Mouse (Mus musculus): ENCODE data around the gene Adcy1. TPM values are rescaled to one million over a fixed set of nuclear protein-coding genes. Genes with fewer than 3 reads are reported as not detected.

Adcy1 gene
- total and polyA plus RNA-seq, 2 experiments from 2014 or later: 14.9 to 182 TPM

GRCm38 (mm10) chr11:7083911-7084310, 20.6 kb downstream of the Adcy1 start:
- H3K36me3 ChIP-seq (ENCODE audit: insufficient read depth, low read length): no peaks in the 10 kb centered on the region
- no peak for DNase-seq (ENCODE audit: low spot score)
- H3K9ac ChIP-seq (replicated peaks; ENCODE audit: low read length): no peak overlapping the region
- H3K4me3 ChIP-seq (ENCODE audit: low read length): no peak overlapping the region
- 98% methylated on average over 1 of the region's 1 CpGs for WGBS
- no peak overlapping the region for H3K4me2 ChIP-seq (ENCODE audit: low read depth, low read length)
- ATAC-seq: no peak
- H3K9me3 ChIP-seq (ENCODE audit: low read length): no peaks in the 10 kb centered on the region
- H3K4me1 ChIP-seq (ENCODE audit: insufficient read depth, low read length): no peaks in the 10 kb centered on the region
- no peak for TF ChIP-seq CTCF (IDR thresholded peaks at IDR 0.05; ENCODE audit: low read depth)
- no peaks in the 10 kb centered on the region for H3K27me3 ChIP-seq (ENCODE audit: insufficient read depth, low read length)
- no peak overlapping the region for H3K27ac ChIP-seq

GRCm38 (mm10) chr11:7085184-7085583, 21.9 kb downstream of the Adcy1 start:
- DNase-seq (ENCODE audit: low spot score): no peak
- H3K36me3 ChIP-seq (ENCODE audit: insufficient read depth, low read length): no peaks in the 10 kb centered on the region
- H3K27ac ChIP-seq: no peak overlapping the region
- H3K4me2 ChIP-seq (ENCODE audit: low read depth, low read length): no peak overlapping the region
- no peaks in the 10 kb centered on the region for H3K27me3 ChIP-seq (ENCODE audit: insufficient read depth, low read length)
- no peak for ATAC-seq
- H3K4me1 ChIP-seq (ENCODE audit: insufficient read depth, low read length): no peaks in the 10 kb centered on the region
- TF ChIP-seq CTCF (IDR thresholded peaks at IDR 0.05; ENCODE audit: low read depth): no peak
- no peak overlapping the region for H3K4me3 ChIP-seq (ENCODE audit: low read length)
- H3K9ac ChIP-seq (replicated peaks; ENCODE audit: low read length): no peak overlapping the region
- no peaks in the 10 kb centered on the region for H3K9me3 ChIP-seq (ENCODE audit: low read length)
- 88% methylated on average over 5 of the region's 5 CpGs for WGBS

DNA sequence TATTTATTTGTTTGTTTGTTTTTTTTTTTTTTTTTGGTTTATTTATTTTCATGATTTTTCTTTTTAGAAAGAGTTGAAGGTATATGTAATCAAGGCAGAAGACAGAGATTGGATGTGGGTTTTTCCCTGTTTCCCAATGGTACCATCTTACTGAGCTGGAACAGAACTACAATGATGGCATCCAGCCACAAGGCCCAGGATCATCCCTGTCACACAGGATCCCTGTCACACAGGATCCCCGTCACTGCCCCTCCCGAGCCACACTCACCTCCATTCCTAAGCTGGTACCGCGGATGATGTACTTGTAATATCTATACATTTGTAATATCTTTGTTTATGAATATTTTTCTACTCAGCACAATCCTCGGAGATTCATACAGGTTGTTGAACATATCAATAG, 27.8 kb downstream of the Adcy1 start:
- H3K9me3 ChIP-seq (ENCODE audit: low read length): no peaks in the 10 kb centered on the region
- no peak overlapping the region for H3K4me3 ChIP-seq (ENCODE audit: low read length)
- no peak overlapping the region for H3K9ac ChIP-seq (replicated peaks; ENCODE audit: low read length)
- no peaks in the 10 kb centered on the region for H3K27me3 ChIP-seq (ENCODE audit: insufficient read depth, low read length)
- WGBS: 94% methylated on average over 5 of the region's 5 CpGs
- no peak overlapping the region for H3K27ac ChIP-seq
- TF ChIP-seq CTCF (IDR thresholded peaks at IDR 0.05; ENCODE audit: low read depth): no peak
- DNase-seq (ENCODE audit: low spot score): no peak
- H3K4me2 ChIP-seq (ENCODE audit: low read depth, low read length): no peak overlapping the region
- H3K36me3 ChIP-seq (ENCODE audit: insufficient read depth, low read length): no peaks in the 10 kb centered on the region
- no peaks in the 10 kb centered on the region for H3K4me1 ChIP-seq (ENCODE audit: insufficient read depth, low read length)
- ATAC-seq: no peak

DNA sequence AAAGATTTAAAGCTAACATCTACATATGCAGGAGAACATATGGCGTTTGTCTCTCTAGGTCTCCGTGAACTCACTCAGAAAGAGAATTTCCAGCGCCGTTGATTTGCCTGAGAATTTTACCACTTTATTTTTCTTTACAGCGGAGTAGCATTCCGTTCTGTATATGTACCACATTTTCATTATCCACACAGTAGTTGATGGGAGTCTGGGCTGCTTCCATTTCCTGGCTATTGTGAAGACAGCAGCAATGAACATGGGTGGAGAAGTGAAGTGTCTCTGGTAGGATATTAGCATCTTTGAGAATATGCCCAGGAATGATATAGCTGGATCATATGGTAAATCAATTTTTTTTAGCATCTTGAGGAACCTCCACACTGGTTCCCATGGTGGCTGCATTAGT, 31.6 kb downstream of the Adcy1 start:
- no peaks in the 10 kb centered on the region for H3K27me3 ChIP-seq (ENCODE audit: insufficient read depth, low read length)
- H3K27ac ChIP-seq: no peak overlapping the region
- no peaks in the 10 kb centered on the region for H3K4me1 ChIP-seq (ENCODE audit: insufficient read depth, low read length)
- H3K4me2 ChIP-seq (ENCODE audit: low read depth, low read length): no peak overlapping the region
- ATAC-seq (no peak), DNase-seq (ENCODE audit: low spot score) (no peak)
- no peaks in the 10 kb centered on the region for H3K36me3 ChIP-seq (ENCODE audit: insufficient read depth, low read length)
- TF ChIP-seq CTCF (IDR thresholded peaks at IDR 0.05; ENCODE audit: low read depth): no peak
- no peak overlapping the region for H3K4me3 ChIP-seq (ENCODE audit: low read length)
- WGBS: 93% methylated on average over 6 of the region's 6 CpGs
- no peaks in the 10 kb centered on the region for H3K9me3 ChIP-seq (ENCODE audit: low read length)
- H3K9ac ChIP-seq (replicated peaks; ENCODE audit: low read length): no peak overlapping the region

- DNase-seq (ENCODE audit: low spot score) (peak; percentile 72), ATAC-seq (peak; percentile 81)
- Histone ChIP-seq H3K27ac (peak overlapping the region; percentile 61; the same call in 1 of the 2 replicates), H3K4me3 (ENCODE audit: low read length) (no peak overlapping the region), H3K4me1 (ENCODE audit: insufficient read depth, low read length) (0 out of 2 replicates have a peak, but pooled peaks cover 3% of the 10 kb centered on the region), H3K36me3 (ENCODE audit: insufficient read depth, low read length) (no peaks in the 10 kb centered on the region), H3K27me3 (ENCODE audit: insufficient read depth, low read length) (no peaks in the 10 kb centered on the region), H3K9ac (replicated peaks; ENCODE audit: low read length) (no peak overlapping the region), H3K4me2 (ENCODE audit: low read depth, low read length) (no peak overlapping the region), H3K9me3 (ENCODE audit: low read length) (no peaks in the 10 kb centered on the region)
- 29% methylated on average over 6 of the region's 6 CpGs for WGBS
- no peak for TF ChIP-seq CTCF (IDR thresholded peaks at IDR 0.05; ENCODE audit: low read depth)
Observed at GRCm38 (mm10) chr11:7101674-7102073, 38.4 kb downstream of the Adcy1 start.

DNA sequence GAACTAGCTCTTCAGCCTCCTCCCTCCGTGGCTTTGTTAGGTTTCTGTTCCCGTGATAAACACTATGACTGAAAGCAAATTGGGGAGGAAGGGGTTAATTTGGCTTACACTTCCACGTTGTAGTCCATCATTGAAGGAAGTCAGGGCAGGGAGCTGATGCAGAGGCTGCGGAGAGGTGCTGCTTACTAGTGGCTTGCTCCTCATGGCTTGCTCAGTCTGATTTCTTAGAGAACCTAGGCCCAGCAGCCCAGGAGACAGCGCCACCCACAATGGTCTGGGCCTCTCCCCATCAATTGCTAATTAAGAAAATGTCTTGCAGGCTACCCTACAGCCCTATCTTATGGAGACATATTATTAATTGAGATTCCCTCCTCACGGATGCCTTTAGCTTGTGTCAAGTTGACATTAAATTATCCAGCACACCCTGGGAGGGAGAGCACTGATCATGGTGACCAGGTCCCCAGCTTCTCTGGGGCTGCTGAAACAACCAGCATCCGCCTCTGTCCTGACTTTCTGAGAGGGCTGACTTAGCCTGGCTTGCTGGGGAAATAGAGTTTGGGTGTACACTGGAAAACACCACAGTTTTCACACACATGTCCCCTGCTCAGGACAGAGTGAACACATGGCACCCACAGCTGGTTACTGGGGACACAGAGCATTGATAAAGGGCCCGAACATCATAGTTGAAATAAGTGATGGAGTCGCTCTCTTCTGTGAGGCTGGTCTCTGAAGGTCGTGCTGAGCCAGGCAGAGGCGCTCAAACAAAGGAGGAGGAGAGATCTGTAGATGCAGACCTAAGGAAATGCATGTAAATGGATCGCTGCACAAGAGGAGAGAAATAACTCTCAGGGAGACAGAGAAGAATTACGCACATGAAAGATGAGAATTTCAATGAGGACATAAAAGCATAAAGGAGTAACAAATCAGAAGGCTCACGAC, 39.2 kb downstream of the Adcy1 start:
- 47% methylated on average over 14 of the region's 14 CpGs for WGBS

GRCm38 (mm10) chr11:7105337-7105736, 42.0 kb downstream of the Adcy1 start:
- Histone ChIP-seq H3K27ac (no peak overlapping the region), H3K9ac (replicated peaks; ENCODE audit: low read length) (no peak overlapping the region), H3K9me3 (ENCODE audit: low read length) (no peaks in the 10 kb centered on the region), H3K4me1 (ENCODE audit: insufficient read depth, low read length) (0 out of 2 replicates have a peak, but pooled peaks cover under 1% of the 10 kb centered on the region), H3K36me3 (ENCODE audit: insufficient read depth, low read length) (no peaks in the 10 kb centered on the region), H3K27me3 (ENCODE audit: insufficient read depth, low read length) (no peaks in the 10 kb centered on the region), H3K4me3 (ENCODE audit: low read length) (no peak overlapping the region), H3K4me2 (ENCODE audit: low read depth, low read length) (no peak overlapping the region)
- WGBS: 92% methylated on average over 8 of the region's 8 CpGs
- ATAC-seq (no peak), DNase-seq (ENCODE audit: low spot score) (no peak)
- TF ChIP-seq CTCF (IDR thresholded peaks at IDR 0.05; ENCODE audit: low read depth): no peak

More for the DNA sequence above, 39.2 kb downstream of the Adcy1 start:
- H3K27me3 ChIP-seq (ENCODE audit: insufficient read depth, low read length): no peaks in the 10 kb centered on the region
- peak overlapping the region; percentile 61; the same call in 1 of the 2 replicates for H3K27ac ChIP-seq
- no peak overlapping the region for H3K4me3 ChIP-seq (ENCODE audit: low read length)
- no peaks in the 10 kb centered on the region for H3K9me3 ChIP-seq (ENCODE audit: low read length)
- 0 out of 2 replicates have a peak, but pooled peaks cover 3% of the 10 kb centered on the region for H3K4me1 ChIP-seq (ENCODE audit: insufficient read depth, low read length)
- no peak for TF ChIP-seq CTCF (IDR thresholded peaks at IDR 0.05; ENCODE audit: low read depth)
- no peak overlapping the region; the same call in 1 of the 2 replicates for H3K9ac ChIP-seq (replicated peaks; ENCODE audit: low read length)
- DNase-seq (ENCODE audit: low spot score): peak; percentile 42
- H3K36me3 ChIP-seq (ENCODE audit: insufficient read depth, low read length): no peaks in the 10 kb centered on the region
- ATAC-seq: no peak; the same call in 1 of the 2 replicates
- H3K4me2 ChIP-seq (ENCODE audit: low read depth, low read length): no peak overlapping the region

All from hindbrain, postnatal 0 days (tissue).